Mouse (Mus musculus) neutrophil, adult 59 days (primary cell): Measurements from ENCODE around the gene Rexo4. TPM values are rescaled to one million over a fixed set of nuclear protein-coding genes. Genes with fewer than 3 reads are reported as not detected.

Source experiments
- total RNA-seq, 2 experiments: library from RNA; stranded (reverse); gene quantifications; 1 replicate in 1 of 2; 2 replicates in 1 of 2; pipeline ENCODE4 v1.2.4; 2023

Gene Rexo4
- 10 to 100 TPM; 23.1 to 23.8 TPM for total RNA-seq

DNA sequence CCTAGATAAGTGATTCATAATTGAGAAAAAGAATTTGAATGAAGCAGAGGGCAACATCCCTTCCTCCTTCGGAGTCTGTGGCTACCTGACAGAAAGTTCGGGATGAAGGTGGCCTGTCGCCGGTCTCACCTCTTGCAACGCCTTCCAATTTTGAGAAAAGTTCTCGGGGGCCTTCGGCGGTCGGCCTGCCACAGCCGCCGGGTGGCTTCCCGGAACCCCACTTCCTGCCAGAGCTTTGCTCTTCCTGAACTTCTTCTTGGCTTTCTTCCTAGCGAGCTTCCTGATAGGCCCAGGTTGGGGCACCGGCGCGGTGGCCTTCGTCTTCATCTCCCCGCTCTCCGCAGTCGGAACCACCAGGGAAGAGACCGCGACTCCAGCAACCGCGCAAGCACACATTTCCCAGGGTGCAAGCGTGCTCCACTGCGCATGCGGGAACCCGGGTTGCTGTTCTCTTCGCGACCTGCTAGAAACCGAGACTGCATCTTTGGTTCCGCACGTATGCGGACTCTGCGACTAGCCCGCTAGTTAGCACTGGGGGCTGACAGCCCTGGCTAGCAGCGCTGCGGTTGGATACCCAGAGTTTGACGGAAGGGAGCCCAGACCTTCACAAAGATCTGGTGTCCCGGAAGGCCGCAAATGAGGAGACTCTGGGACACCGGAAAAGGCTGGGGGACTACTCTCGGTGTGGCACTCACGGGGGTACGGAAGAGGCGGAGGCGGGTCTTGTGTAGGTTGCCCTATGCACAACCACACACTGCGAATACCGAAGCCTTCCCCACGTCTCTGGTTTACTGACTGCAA lies at the start of gene Rexo4:
TSS of gene Rexo4 (minus strand) at position 464 of the 801 bp plus-strand sequence.

DNA sequence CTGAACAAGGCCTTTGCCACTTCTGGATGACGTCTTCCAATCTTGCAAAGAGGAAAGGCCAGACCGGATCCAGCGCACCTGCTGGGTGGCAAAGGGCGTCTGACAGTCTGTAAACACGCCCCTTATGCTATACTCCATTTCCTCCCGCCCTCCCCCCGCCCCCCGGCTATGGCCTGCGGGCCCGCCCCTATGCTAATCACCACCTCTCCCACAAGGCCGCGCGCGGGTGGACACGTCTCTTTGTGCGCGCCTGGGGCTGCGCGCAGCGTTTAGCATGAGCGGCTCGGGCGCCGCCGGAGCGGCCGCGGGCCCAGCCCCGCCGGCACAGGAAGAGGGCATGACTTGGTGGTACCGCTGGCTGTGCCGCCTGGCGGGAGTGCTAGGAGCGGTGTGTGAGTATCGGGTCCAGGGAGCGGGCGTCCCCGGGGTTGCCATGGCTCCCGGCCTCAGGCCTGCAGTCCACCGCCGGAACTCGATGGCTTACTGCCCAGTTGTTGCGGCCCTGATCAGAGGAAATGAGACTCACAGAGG lies 45.6 kb upstream of the Rexo4 start, which contains the start of gene Cacfd1:
TSS of gene Cacfd1 (plus strand) at position 213 of the 531 bp plus-strand sequence.

DNA sequence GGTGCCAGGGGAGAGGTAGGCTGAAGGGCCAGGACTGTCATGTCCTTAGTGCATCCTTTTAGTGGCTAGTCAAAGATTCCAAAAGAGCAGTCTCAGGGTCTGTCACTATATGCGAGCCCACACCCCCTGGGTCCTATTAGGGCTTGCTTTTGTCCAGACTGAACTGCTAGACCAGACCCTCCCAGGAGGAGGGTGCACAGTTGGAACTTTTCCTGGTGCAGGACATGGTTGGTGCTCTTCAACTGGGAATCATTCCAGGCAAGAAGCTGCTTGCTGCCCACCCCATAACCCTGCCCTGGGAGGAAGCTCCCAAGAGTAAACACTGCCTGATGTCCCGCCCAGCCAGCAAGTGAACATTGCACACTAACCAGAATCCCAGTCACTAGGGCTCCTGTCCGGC lies 8.9 kb upstream of the Rexo4 start, which contains the start of gene Adamts13:
TSS of gene Adamts13 (plus strand) at position 301 of the 400 bp plus-strand sequence.

DNA sequence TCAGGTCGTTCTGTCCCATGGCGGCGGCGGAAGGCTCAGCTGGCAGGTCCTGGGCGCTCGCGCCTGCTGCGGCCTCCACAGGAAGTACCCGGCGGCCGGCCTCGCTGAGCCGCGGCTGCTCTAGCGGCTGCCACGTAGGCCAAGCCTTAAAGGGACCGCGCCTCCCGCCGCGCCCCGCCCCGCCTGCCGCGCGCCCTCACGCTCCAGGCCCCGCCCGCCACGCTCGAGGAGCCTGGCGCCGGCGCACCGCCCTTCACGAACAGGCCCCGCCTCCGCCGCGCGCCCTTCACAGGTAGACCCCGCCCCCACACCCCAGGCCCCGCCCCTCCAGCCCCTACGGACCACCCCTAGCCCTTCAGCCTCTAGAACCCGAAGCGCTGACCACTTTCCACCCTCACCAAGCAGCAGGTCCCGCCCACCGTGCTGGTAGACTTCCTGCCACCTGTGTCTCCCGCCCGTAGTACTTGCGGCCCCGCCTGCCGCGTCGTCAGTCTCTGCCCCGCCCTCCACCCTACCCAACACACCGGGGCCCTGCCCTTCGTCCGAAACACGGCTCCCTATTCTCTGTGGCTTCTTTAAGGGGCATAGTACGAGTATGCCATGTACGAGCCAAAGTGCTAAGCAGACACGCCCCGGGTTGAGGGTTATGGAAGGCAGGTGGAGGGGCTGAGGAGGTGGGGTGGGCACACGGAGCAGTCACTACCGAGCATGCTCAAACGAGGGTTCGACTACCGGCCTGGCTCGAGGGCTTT lies 30.7 kb downstream of the Rexo4 start, which contains the start of the genes Surf4 and Stkld1:
TSS of gene Surf4 (minus strand) at position 625 of the 752 bp plus-strand sequence.
TSS of gene Stkld1 (plus strand) at position 744 of the 752 bp plus-strand sequence.

DNA sequence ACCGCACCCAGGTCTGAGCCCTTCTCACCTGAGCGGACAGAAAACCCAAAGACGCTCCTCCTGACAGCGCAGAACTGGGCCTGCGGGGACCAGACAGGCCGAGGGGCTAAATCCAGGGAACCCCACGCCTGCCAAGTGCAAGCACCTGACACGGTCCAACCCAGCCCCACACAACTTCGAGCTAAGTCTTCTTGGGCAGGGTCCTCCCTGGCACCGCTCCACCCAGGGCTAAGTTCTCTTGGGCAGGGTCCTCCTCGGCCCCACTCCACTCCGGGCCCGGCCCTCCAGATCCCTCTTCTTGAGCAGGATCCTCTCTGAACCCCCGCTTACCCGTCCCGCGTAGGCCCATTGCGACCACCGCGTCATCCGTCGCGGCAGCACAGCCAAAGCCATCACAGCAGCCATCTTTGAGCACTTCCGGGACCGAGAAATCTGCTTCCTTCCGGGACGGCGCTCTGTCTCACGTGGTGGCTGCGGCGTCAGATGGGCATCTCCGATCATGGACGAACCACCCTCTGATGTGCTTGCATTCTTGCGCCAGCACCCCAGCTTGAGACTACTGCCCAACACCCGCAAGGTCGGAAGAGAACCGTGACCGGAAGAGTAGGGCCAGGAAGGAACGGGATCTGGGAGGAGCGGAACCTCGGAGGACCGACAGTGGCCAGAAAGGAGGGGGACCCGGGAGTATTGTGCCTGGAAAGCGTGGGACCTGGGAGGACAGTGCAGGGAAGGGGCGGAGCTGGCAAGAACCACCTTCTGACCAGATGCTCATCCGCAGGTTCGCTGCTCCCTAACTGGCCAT lies 48.1 kb downstream of the Rexo4 start, which contains the start of the genes Surf2 and Surf1:
TSS of gene Surf2 (plus strand) at position 441 of the 802 bp plus-strand sequence.
TSS of gene Surf1 (minus strand) at position 604 of the 802 bp plus-strand sequence.

DNA sequence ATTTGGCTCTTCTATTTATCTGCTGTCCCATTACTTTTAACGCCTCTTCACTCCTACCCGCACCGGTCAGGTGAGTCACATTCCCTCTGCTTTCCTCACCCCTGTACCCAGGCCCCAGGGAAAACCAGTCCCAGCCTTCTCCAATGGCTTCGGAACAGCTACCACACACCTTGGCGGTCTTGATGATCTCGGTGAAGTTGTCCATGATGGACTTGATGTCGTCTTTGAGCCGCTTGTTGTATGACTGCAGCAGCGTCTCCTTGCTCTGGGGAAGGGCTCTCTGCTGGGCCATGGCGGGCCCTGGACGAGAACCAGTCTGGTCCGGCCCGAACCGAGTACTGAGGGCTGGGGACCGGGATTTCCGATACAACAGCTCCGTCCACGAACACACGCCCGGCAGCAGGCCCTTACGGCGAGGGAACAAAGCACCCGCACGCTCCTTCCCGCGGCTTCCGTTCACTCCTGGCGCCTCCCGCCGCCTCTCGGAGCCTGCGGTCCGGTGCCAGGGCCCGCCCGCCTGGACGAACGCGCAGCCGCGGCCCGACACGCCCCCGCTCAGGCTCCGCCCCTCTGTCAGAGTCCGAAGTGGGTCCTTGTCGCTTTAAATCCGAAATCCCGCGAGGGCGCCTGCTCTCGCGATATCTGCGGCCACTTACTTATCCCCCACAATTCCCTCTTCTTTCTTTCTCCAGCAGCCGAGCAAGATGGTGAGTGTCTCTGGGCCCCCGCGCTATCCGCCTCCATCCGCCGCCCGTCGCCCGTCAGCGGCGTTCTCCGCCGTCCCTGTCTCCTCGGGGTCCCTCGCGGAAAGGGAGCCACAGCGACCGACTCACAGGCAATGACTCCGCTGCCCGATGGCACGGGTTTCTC lies 53.8 kb downstream of the Rexo4 start, which contains the start of the genes Med22 and Rpl7a:
TSS of gene Med22 (minus strand) at position 554 of the 870 bp plus-strand sequence.
TSS of gene Rpl7a (plus strand) at position 641 of the 870 bp plus-strand sequence.

Other genes with a start within 250 kb of the Rexo4 start
- not detected for gene Abo, start 99.4 kb downstream of the Rexo4 start, total RNA-seq
- gene Surf6, start 61.5 kb downstream of the Rexo4 start, total RNA-seq = 10 to 100 TPM; 15.8 to 19.1 TPM
- gene Med22, start 53.7 kb downstream of the Rexo4 start, total RNA-seq = 10 to 100 TPM; 22.3 to 25.3 TPM
- 100 to 1,000 TPM; 351 to 391 TPM for gene Rpl7a, start 53.6 kb downstream of the Rexo4 start, total RNA-seq
- 10 to 100 TPM; 12.3 to 15.2 TPM for gene Surf2, start 48.0 kb downstream of the Rexo4 start, total RNA-seq
- gene Surf1, start 47.9 kb downstream of the Rexo4 start, total RNA-seq = 10 to 100 TPM; 44.7 to 49.2 TPM
- gene Surf4, start 30.5 kb downstream of the Rexo4 start, total RNA-seq = 100 to 1,000 TPM in 1 of 2 experiments, 10 to 100 TPM in 1; 93.0 to 109 TPM
- not detected for gene Stkld1, start 30.3 kb downstream of the Rexo4 start, total RNA-seq
- not detected for gene Adamts13, start 9.0 kb upstream of the Rexo4 start, total RNA-seq
- gene Cacfd1, start 45.5 kb upstream of the Rexo4 start, total RNA-seq = 10 to 100 TPM in 1 of 2 experiments, 1 to 10 TPM in 1; 9.1 to 15.3 TPM
- 10 to 100 TPM; 78.7 to 96.5 TPM for gene Slc2a6, start 63.6 kb upstream of the Rexo4 start, total RNA-seq
- gene Mymk, start 107.8 kb upstream of the Rexo4 start, total RNA-seq = not detected
- not detected for gene Adamtsl2, start 115.0 kb upstream of the Rexo4 start, total RNA-seq
- gene Fam163b, start 178.1 kb upstream of the Rexo4 start, total RNA-seq = not detected
- not detected for gene Dbh, start 200.8 kb upstream of the Rexo4 start, total RNA-seq